Mouse (Mus musculus): ENCODE data around the gene Tsc2.

DNA sequence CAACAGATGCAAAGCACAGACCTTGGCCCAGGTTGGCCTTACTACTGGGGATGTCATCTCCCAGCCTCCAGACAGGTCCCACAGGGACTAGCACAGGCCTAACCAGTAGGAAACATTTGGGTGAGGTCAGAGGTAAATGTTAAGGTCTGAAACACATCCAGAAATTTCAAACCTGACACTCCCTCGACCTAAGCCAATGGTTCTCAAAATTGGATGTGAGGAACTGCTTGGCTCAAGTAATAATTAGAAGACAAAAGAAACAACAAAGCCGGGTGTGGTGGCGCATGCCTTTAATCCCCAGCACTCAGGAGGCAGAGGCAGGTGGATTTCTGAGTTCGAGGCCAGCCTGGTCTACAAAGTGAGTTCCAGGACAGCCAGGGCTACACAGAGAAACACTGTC lies 14.0 kb upstream of the Tsc2 start:
- TF ChIP-seq TCF3 (IDR thresholded peaks at IDR 0.05; ENCODE audit: insufficient read length, low read depth) (no peak), MYOD1 (IDR thresholded peaks at IDR 0.05; ENCODE audit: control insufficient read depth in 1 of 3, insufficient read length in 2 of 3, low read depth in 2 of 3) (no peak), POLR2A (IDR thresholded peaks at IDR 0.05; ENCODE audit: insufficient read length, low read depth) (no peak), MYOG (IDR thresholded peaks at IDR 0.05; ENCODE audit: control insufficient read depth in 1 of 3, insufficient read depth in 1 of 3, insufficient read length in 2 of 3, low read depth in 2 of 3) (no peak), POLR2AphosphoS2 (IDR thresholded peaks at IDR 0.05; ENCODE audit: insufficient read length, low read depth) (no peak), SRF (IDR thresholded peaks at IDR 0.05; ENCODE audit: control insufficient read depth, insufficient read length, low read depth) (no peak), USF1 (IDR thresholded peaks at IDR 0.05; ENCODE audit: low read depth) (no peak)
